Mouse (Mus musculus) spleen, postnatal 36 days (tissue): ENCODE results near the gene Olfr1295.

Experiments
- DNase-seq, 2 experiments: peaks; one replicate each; pipeline ENCODE4 v3.0.0; 2022; ENCODE audit warnings: low spot score in 2 of 2, mixed read lengths in 1 of 2

Gene Olfr1295

GRCm38 (mm10) chr2:111569581-111569980 lies at the start of gene Olfr1295:
Gene Olfr1295, minus strand, starts transcription at chr2:111569681.
- no peak for DNase-seq

GRCm38 (mm10) chr2:111540191-111540590 lies 29.3 kb downstream of the Olfr1295 start, which contains the start of gene Olfr1294:
Gene Olfr1294, minus strand, starts transcription at chr2:111540291.
- DNase-seq: no peak

GRCm38 (mm10) chr2:111524903-111525302 lies 44.6 kb downstream of the Olfr1295 start, which contains the start of gene Olfr1293-ps:
Gene Olfr1293-ps, plus strand, starts transcription at chr2:111525203.
- no peak for DNase-seq

GRCm38 (mm10) chr2:111517451-111517850 lies 52.0 kb downstream of the Olfr1295 start:
- no peak for DNase-seq
